Mouse (Mus musculus) spleen, embryonic (tissue): Measurements from ENCODE around the gene Ahnak.
"Not testable (repeated sequence)": the region's sequence is repeated elsewhere in the genome, so short reads cannot be mapped to it uniquely, and the experiment has no call there.

Experiments used
- CTCF ChIA-PET: fragments of 350-600 bp; sonication (Branson Sonifier 250); formaldehyde crosslinking; loops from one replicate; lab custom pipeline; 2022; lab: Charles Lee

Gene Ahnak

GRCm38 (mm10) chr19:8967373-8967743 lies 21.7 kb upstream of the Ahnak start:
- CTCF ChIA-PET: interaction anchor here (1.4 kb wide), 1 partner anchor 14 kb away, joined by 6 read pairs; the partner anchor contains the start of gene Tut1

- CTCF ChIA-PET: no interaction called here
Measured at GRCm38 (mm10) chr19:8967893-8968292, 21.2 kb upstream of the Ahnak start.

GRCm38 (mm10) chr19:8972491-8972890 lies 16.6 kb upstream of the Ahnak start:
- CTCF ChIA-PET: not testable (repeated sequence)

- CTCF ChIA-PET: no interaction called here
Measured at GRCm38 (mm10) chr19:8974638-8975037, 14.4 kb upstream of the Ahnak start.

- CTCF ChIA-PET: interaction anchor here (0.7 to 1.6 kb wide), 3 partner anchors 134 to 262 kb away, joined by 3 to 5 read pairs (median 3); no protein-coding TSS in a partner anchor
Measured at GRCm38 (mm10) chr19:8975491-8975890, 13.6 kb upstream of the Ahnak start.

- CTCF ChIA-PET: interaction anchor here (0.7 to 1.6 kb wide), 5 partner anchors 16 to 252 kb away, joined by 3 to 6 read pairs (median 6); no protein-coding TSS in a partner anchor
Measured at GRCm38 (mm10) chr19:8976535-8976934, 12.5 kb upstream of the Ahnak start.

- CTCF ChIA-PET: interaction anchor here (1.2 kb wide), 1 partner anchor 102 kb away, joined by 5 read pairs; no protein-coding TSS in a partner anchor
Measured at GRCm38 (mm10) chr19:8980771-8981170, 8.3 kb upstream of the Ahnak start.

- CTCF ChIA-PET: interaction anchor here (1.2 kb wide), 1 partner anchor 101 kb away, joined by 5 read pairs; no protein-coding TSS in a partner anchor
Measured at GRCm38 (mm10) chr19:8981450-8982168, 7.5 kb upstream of the Ahnak start.

GRCm38 (mm10) chr19:8982303-8983149 lies 6.6 kb upstream of the Ahnak start:
- CTCF ChIA-PET: no interaction called here

- CTCF ChIA-PET: no interaction called here
Measured at GRCm38 (mm10) chr19:8983150-8983650, 5.9 kb upstream of the Ahnak start.

GRCm38 (mm10) chr19:8984255-8984868 lies 4.7 kb upstream of the Ahnak start:
- CTCF ChIA-PET: interaction anchor here (0.6 to 0.7 kb wide), 4 partner anchors 56 to 293 kb away, joined by 3 to 5 read pairs (median 4); partner anchors contain the start of gene Tmem179b

- CTCF ChIA-PET: no interaction called here
Measured at GRCm38 (mm10) chr19:8985891-8986290, 3.2 kb upstream of the Ahnak start.

GRCm38 (mm10) chr19:8987816-8988215 lies 1.3 kb upstream of the Ahnak start:
- CTCF ChIA-PET: no interaction called here

- CTCF ChIA-PET: interaction anchor here (1.2 kb wide), 1 partner anchor 15 kb away, joined by 4 read pairs; no protein-coding TSS in a partner anchor
Measured at GRCm38 (mm10) chr19:8988346-8989065, 578 bp upstream of the Ahnak start.

GRCm38 (mm10) chr19:8989567-8990431 lies 715 bp downstream of the Ahnak start:
- CTCF ChIA-PET: interaction anchor here (0.6 to 1.2 kb wide), 2 partner anchors 14 to 94 kb away, joined by 3 to 4 read pairs; no protein-coding TSS in a partner anchor

- CTCF ChIA-PET: interaction anchor here (0.7 to 0.9 kb wide), 2 partner anchors 47 to 60 kb away, joined by 3 read pairs; no protein-coding TSS in a partner anchor
Measured at GRCm38 (mm10) chr19:8990432-8991102, 1.5 kb downstream of the Ahnak start.

- CTCF ChIA-PET: interaction anchor here (0.8 to 1.1 kb wide), 3 partner anchors 46 to 84 kb away, joined by 3 to 5 read pairs (median 3); no protein-coding TSS in a partner anchor
Measured at GRCm38 (mm10) chr19:8991245-8991870, 2.3 kb downstream of the Ahnak start.
